Comparison of ENCODE assay signal across 22 mouse cellular contexts in the genomic region with DNA sequence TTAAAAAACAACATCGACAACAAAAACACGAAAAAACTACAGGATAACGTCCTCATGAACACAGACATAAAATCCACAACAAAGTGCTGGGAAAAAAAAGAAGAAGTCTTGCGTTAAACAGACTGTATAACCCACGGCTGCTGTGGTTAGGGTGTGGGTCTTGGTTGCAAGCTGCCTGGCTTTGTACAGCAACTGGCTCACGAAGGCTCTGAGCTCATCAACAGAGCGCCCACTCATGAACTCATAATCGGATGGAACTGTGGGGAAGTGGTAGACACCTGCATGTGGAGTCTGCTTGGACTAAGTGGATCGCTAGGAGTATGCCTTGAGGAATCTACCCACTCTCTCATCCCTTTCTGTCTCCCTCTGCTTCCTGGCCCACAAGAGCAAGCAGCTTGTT. TPM values are rescaled to one million over a fixed set of nuclear protein-coding genes. Genes with fewer than 3 reads are reported as not detected.
DNase-seq lines count a peak whose midpoint lies in the region; ATAC-seq lines count a peak whose summit lies in the region.
"Had no signal": no experiment of that assay in that cellular context is flagged by ENCODE, and none has a peak within 500 bp of the region (broad histone marks: within the 10 kb centered on the region; RNA-seq: fewer than 3 reads in every experiment).

No protein-coding gene starts in this region.

- intact Hi-C loops in left cerebral cortex, postnatal 4 days (cut with DNase I), result no loop called here

- H3K36me3 ChIP-seq in heart, embryonic 10.5 days, result no peaks in the 10 kb centered on the region
- H3K36me3 ChIP-seq: heart, embryonic 12.5 days; limb, embryonic 13.5 days; liver, embryonic 15.5 days; midbrain, embryonic 15.5 days; neural tube, embryonic 12.5 days had no signal

- 90% methylated on average over 9 of the region's 9 CpGs for WGBS in heart, embryonic 10.5 days

- H3K27me3 ChIP-seq in heart, embryonic 10.5 days (ENCODE audit: insufficient read depth, poor library complexity, severe bottlenecking), result no peaks in the 10 kb centered on the region
- H3K27me3 ChIP-seq: heart, embryonic 12.5 days; limb, embryonic 13.5 days; midbrain, embryonic 15.5 days; neural tube, embryonic 12.5 days had no signal

- peak; percentile 88 for DNase-seq in heart, adult 11 months
- no peak for DNase-seq in heart, embryonic 10.5 days (ENCODE audit: low spot score)
- DNase-seq in CD4-positive helper T cell, adult 2 months (ENCODE audit: low read depth, low spot score), result peak; percentile 70
- no peak for DNase-seq in left cerebral cortex, postnatal 4 days
- no peak for DNase-seq in frontal cortex, postnatal 14 days (ENCODE audit: low spot score in 2 of 2)
- DNase-seq in gastrocnemius, adult 18-20 months (ENCODE audit: low spot score), result no peak
- DNase-seq: adrenal gland, adult 2 months; cerebellum, adult 9-11 months; gastrocnemius, postnatal 25 days; heart, postnatal 36 days; lung, postnatal 10 days had no signal

- H3K4me1 ChIP-seq in heart, embryonic 10.5 days, result peaks cover 18% of the 10 kb centered on the region
- no peaks in the 10 kb centered on the region for H3K4me1 ChIP-seq in brown adipose tissue, adult 24 weeks (ENCODE audit: control insufficient read depth, insufficient read depth, insufficient read length, low read length)
- H3K4me1 ChIP-seq: limb, embryonic 13.5 days; midbrain, embryonic 15.5 days; neural tube, embryonic 12.5 days had no signal

- peak; percentile 54 for ATAC-seq in monocyte, adult 5-6 weeks (replicated peaks; ENCODE audit: insufficient number of reproducible peaks, low FRiP score, low TSS enrichment, poor library complexity, severe bottlenecking)
- ATAC-seq: forebrain, embryonic 16.5 days; midbrain, embryonic 15.5 days had no signal

- no peak overlapping the region for H3K27ac ChIP-seq in heart, embryonic 10.5 days
- H3K27ac ChIP-seq in brown adipose tissue, adult 24 weeks (replicated peaks; ENCODE audit: low read depth, low read length), result peak overlapping the region; percentile 49; the same call in 1 of the 2 replicates
- H3K27ac ChIP-seq: layer of hippocampus, adult 2 months; left cerebral cortex, adult 2 months; limb, embryonic 13.5 days; liver, embryonic 15.5 days; midbrain, embryonic 15.5 days; neural tube, embryonic 12.5 days had no signal

- no peaks in the 10 kb centered on the region for H3K9me3 ChIP-seq in heart, embryonic 10.5 days
- H3K9me3 ChIP-seq: heart, embryonic 12.5 days; limb, embryonic 13.5 days; liver, embryonic 15.5 days; midbrain, embryonic 15.5 days; neural tube, embryonic 12.5 days had no signal

- no peak overlapping the region for H3K4me3 ChIP-seq in heart, embryonic 10.5 days
- H3K4me3 ChIP-seq in brown adipose tissue, adult 24 weeks (ENCODE audit: insufficient read depth, low read depth, low read length), result no peak overlapping the region
- H3K4me3 ChIP-seq: erythroblast, embryonic 14.5 days; heart, embryonic 12.5 days; layer of hippocampus, adult 2 months; left cerebral cortex, adult 2 months; limb, embryonic 13.5 days; liver, embryonic 15.5 days; midbrain, embryonic 15.5 days; neural tube, embryonic 12.5 days had no signal

RNA-seq across cellular contexts. Expression of a gene that starts 6.1 kb away (rescaled TPM):
- 0.07 and 0.11 TPM in 2 replicates for polyA plus RNA-seq in heart, embryonic 10.5 days (2016; fragmentation: Nextera tagmentation; extraction: Ambion mirVana)
- 0.58 TPM in 1 of 2 replicates, not detected in the other for polyA plus RNA-seq in brown adipose tissue, adult 24 weeks (2012; ENCODE audit: insufficient read depth, insufficient read length, missing spikeins)
- total RNA-seq in monocyte, adult 5-6 weeks (2017), result 15.2 to 17.8 TPM (median 15.8 TPM) in 3 replicates
- total RNA-seq in left cerebral cortex, postnatal 4 days (2021), result under 1 TPM; 0.54 to 0.66 TPM
- under 1 TPM in 1 of 2 experiments, not detected in 1; 0.09 TPM for total RNA-seq in gastrocnemius, adult 18-20 months (2021)

RNA-seq across cellular contexts. Expression of a gene that starts 45.2 kb away (rescaled TPM):
- polyA plus RNA-seq in heart, embryonic 10.5 days (2016; fragmentation: Nextera tagmentation; extraction: Ambion mirVana), result 2.2 and 3.4 TPM in 2 replicates
- 5.5 and 8.6 TPM in 2 replicates for polyA plus RNA-seq in brown adipose tissue, adult 24 weeks (2012; ENCODE audit: insufficient read depth, insufficient read length, missing spikeins)
- 57.3 to 65.3 TPM (median 57.6 TPM) in 3 replicates for total RNA-seq in monocyte, adult 5-6 weeks (2017)
- 1 to 10 TPM; 5.0 to 6.3 TPM for total RNA-seq in left cerebral cortex, postnatal 4 days (2021)
- total RNA-seq in gastrocnemius, adult 18-20 months (2021), result 1 to 10 TPM; 4.7 to 5.2 TPM

Comparison
In these comparisons a context has a peak if more than half of its experiments do, and no peak if none do; other contexts are left out.
1. DNase-seq: peak in heart, adult 11 months (single experiment) and CD4-positive helper T cell, adult 2 months (single experiment); none in heart, embryonic 10.5 days (single experiment), left cerebral cortex, postnatal 4 days (single experiment), frontal cortex, postnatal 14 days (0 of 2) and gastrocnemius, adult 18-20 months (single experiment).